ENCODE assay signal across 9 mouse cellular contexts in genomic region chr9:89621750-89622149, GRCm38 (mm10). TPM values are rescaled to one million over a fixed set of nuclear protein-coding genes. Genes with fewer than 3 reads are reported as not detected.
A peak's percentile ranks its signal among the peaks of the same experiment; 100 is the strongest.
DNase-seq lines count a peak whose midpoint lies in the region; ATAC-seq and TF ChIP-seq lines count a peak whose summit lies in the region.
"Had no signal": no experiment of that assay in that cellular context is flagged by ENCODE, and none has a peak within 500 bp of the region (broad histone marks: within the 10 kb centered on the region; RNA-seq: fewer than 3 reads in every experiment).

No protein-coding gene starts in this region.

- H3K9ac ChIP-seq in heart, adult 2 months (ENCODE audit: low read depth, low read length): no peak overlapping the region
- H3K9ac ChIP-seq in forebrain, embryonic 13.5 days: no peak overlapping the region
- no peak overlapping the region for H3K9ac ChIP-seq in limb, embryonic 15.5 days

- H3K9me3 ChIP-seq in forebrain, embryonic 13.5 days (replicated peaks): no peaks in the 10 kb centered on the region
- no peaks in the 10 kb centered on the region for H3K9me3 ChIP-seq in limb, embryonic 15.5 days

- DNase-seq in heart, adult 11 months: peak; percentile 73
- no peak for DNase-seq in heart, adult 2 months
- no peak for DNase-seq in layer of hippocampus, postnatal 25 days (ENCODE audit: extremely low spot score in 1 of 2, low spot score in 1 of 2)
- DNase-seq in thymus, adult 2 months: no peak
- DNase-seq in ovary, postnatal 36 days (ENCODE audit: low spot score): no peak
- DNase-seq: thymus, postnatal 4 days had no signal

- TF ChIP-seq CTCF in heart, adult 2 months (IDR thresholded peaks at IDR 0.05): no peak
- no peak for TF ChIP-seq CTCF in thymus, adult 2 months (IDR thresholded peaks at IDR 0.05; ENCODE audit: borderline replicate concordance, control insufficient read depth, extremely low read depth, insufficient read depth, low read length, poor library complexity)

- 11% methylated on average over 11 of the region's 11 CpGs for WGBS in heart, adult 2 months
- 4% methylated on average over 11 of the region's 11 CpGs for WGBS in forebrain, embryonic 13.5 days
- WGBS in limb, embryonic 15.5 days: 5% methylated on average over 11 of the region's 11 CpGs
- WGBS in thymus, adult 2 months: 12% methylated on average over 11 of the region's 11 CpGs

- H3K27me3 ChIP-seq in heart, adult 2 months (ENCODE audit: control insufficient read depth, insufficient read depth, low read length): peaks cover 2% of the 10 kb centered on the region; the same call in 1 of the 2 replicates
- peaks cover 42% of the 10 kb centered on the region for H3K27me3 ChIP-seq in forebrain, embryonic 13.5 days
- H3K27me3 ChIP-seq in limb, embryonic 15.5 days: peaks cover 44% of the 10 kb centered on the region
- H3K27me3 ChIP-seq in thymus, adult 2 months (ENCODE audit: control insufficient read depth, insufficient read depth, low read length): peaks cover 4% of the 10 kb centered on the region; the same call in 1 of the 2 replicates

- TF ChIP-seq POLR2A in heart, adult 2 months (IDR thresholded peaks at IDR 0.05; ENCODE audit: insufficient read depth, low read depth, low read length): no peak
- no peak for TF ChIP-seq POLR2A in thymus, adult 2 months (IDR thresholded peaks at IDR 0.05; ENCODE audit: control insufficient read depth, extremely low read depth, insufficient read depth, low read length, poor library complexity)

- H3K4me2 ChIP-seq in forebrain, embryonic 13.5 days: peak overlapping the region; percentile 98
- H3K4me2 ChIP-seq in limb, embryonic 15.5 days: peak overlapping the region; percentile 89; the same call in 1 of the 2 replicates

- H3K4me1 ChIP-seq in heart, adult 2 months (ENCODE audit: control insufficient read depth, insufficient read depth, low read length): no peaks in the 10 kb centered on the region
- peaks cover 18% of the 10 kb centered on the region for H3K4me1 ChIP-seq in forebrain, embryonic 13.5 days
- H3K4me1 ChIP-seq in limb, embryonic 15.5 days: peaks cover 19% of the 10 kb centered on the region
- H3K4me1 ChIP-seq in thymus, adult 2 months (replicated peaks; ENCODE audit: control insufficient read depth, insufficient read depth, low read length): no peaks in the 10 kb centered on the region

- H3K79me2 ChIP-seq in heart, adult 2 months (replicated peaks; ENCODE audit: control insufficient read depth, insufficient read depth, low read length): no peaks in the 10 kb centered on the region

- H3K27ac ChIP-seq in heart, adult 2 months: no peak overlapping the region
- H3K27ac ChIP-seq in forebrain, embryonic 13.5 days: no peak overlapping the region
- no peak overlapping the region for H3K27ac ChIP-seq in limb, embryonic 15.5 days
- H3K27ac ChIP-seq in thymus, adult 2 months (ENCODE audit: control insufficient read depth, insufficient read depth, low read length): no peak overlapping the region

- no peak for TF ChIP-seq EP300 in heart, adult 2 months (IDR thresholded peaks at IDR 0.05; ENCODE audit: insufficient read depth, low read depth, low read length)

- H3K36me3 ChIP-seq in heart, adult 2 months (ENCODE audit: control insufficient read depth, insufficient read depth, low read length): no peaks in the 10 kb centered on the region
- no peaks in the 10 kb centered on the region for H3K36me3 ChIP-seq in forebrain, embryonic 13.5 days (ENCODE audit: poor library complexity, severe bottlenecking)
- no peaks in the 10 kb centered on the region for H3K36me3 ChIP-seq in limb, embryonic 15.5 days
- no peaks in the 10 kb centered on the region for H3K36me3 ChIP-seq in thymus, adult 2 months (ENCODE audit: control insufficient read depth, insufficient read depth, low read length)

- no peak overlapping the region for H3K4me3 ChIP-seq in heart, adult 2 months
- H3K4me3 ChIP-seq in forebrain, embryonic 13.5 days: peak overlapping the region; percentile 56
- peak overlapping the region; percentile 44; the same call in 1 of the 2 replicates for H3K4me3 ChIP-seq in limb, embryonic 15.5 days
- H3K4me3 ChIP-seq in thymus, adult 2 months (ENCODE audit: control insufficient read depth, insufficient read depth, low read length): no peak overlapping the region

- intact Hi-C loops in heart, adult 2 months (cut with DNase I): no loop called here

- ATAC-seq in cerebellum, adult (ENCODE audit: insufficient number of reproducible peaks, low FRiP score, low TSS enrichment): peak; percentile 69; the same call in 1 of the 2 replicates
- no peak for ATAC-seq in forebrain, embryonic 13.5 days
- ATAC-seq in limb, embryonic 15.5 days (ENCODE audit: insufficient number of reproducible peaks, low FRiP score, low TSS enrichment, low read depth): no peak

RNA-seq across cellular contexts. Expression of gene Minar1, which starts 1.2 kb away (rescaled TPM):
- total RNA-seq in heart, adult 2 months (2021): not detected
- polyA plus RNA-seq in heart, adult 2 months (2012; rRNA removed): 0.06 TPM in 1 of 2 replicates, not detected in the other
- polyA plus RNA-seq in forebrain, embryonic 13.5 days (2015; fragmentation: Nextera tagmentation; extraction: Ambion mirVana): 0.19 and 0.34 TPM in 2 replicates
- 0.26 and 0.27 TPM in 2 replicates for polyA plus RNA-seq in limb, embryonic 15.5 days (2015; fragmentation: Nextera tagmentation; extraction: Ambion mirVana)
- 1 to 10 TPM; 2.3 to 2.6 TPM for total RNA-seq in layer of hippocampus, postnatal 25 days (2021)
- polyA plus RNA-seq in thymus, adult 2 months (2012; rRNA removed): 0.04 and 0.05 TPM in 2 replicates

Comparison
In these comparisons a context has a peak if more than half of its experiments do, and no peak if none do; other contexts are left out.
1. H3K4me3 ChIP-seq: peak in forebrain, embryonic 13.5 days (single experiment) and limb, embryonic 15.5 days (single experiment); none in heart, adult 2 months (single experiment) and thymus, adult 2 months (single experiment).